Mouse (Mus musculus) gonadal fat pad, adult 2 months (tissue): ENCODE results near the gene Hjurp. TPM values are rescaled to one million over a fixed set of nuclear protein-coding genes. Genes with fewer than 3 reads are reported as not detected.
"Not testable (repeated sequence)": the region's sequence is repeated elsewhere in the genome, so short reads cannot be mapped to it uniquely, and the experiment has no call there.

Source experiments
- DNase-seq: peaks from one replicate; pipeline ENCODE4 v3.0.0-alpha.2; 2012; ENCODE audit warnings: low read depth
- polyA plus RNA-seq: library from polyadenylated mRNA; depleted of rRNA; stranded (reverse); fragments of >200 nt; gene quantifications from 2 replicates; pipeline ENCODE4 v1.2.3, GENCODE M21; 2012; rRNA removed

Hjurp gene
- polyA plus RNA-seq, 1 experiment = 67.1 TPM

DNA sequence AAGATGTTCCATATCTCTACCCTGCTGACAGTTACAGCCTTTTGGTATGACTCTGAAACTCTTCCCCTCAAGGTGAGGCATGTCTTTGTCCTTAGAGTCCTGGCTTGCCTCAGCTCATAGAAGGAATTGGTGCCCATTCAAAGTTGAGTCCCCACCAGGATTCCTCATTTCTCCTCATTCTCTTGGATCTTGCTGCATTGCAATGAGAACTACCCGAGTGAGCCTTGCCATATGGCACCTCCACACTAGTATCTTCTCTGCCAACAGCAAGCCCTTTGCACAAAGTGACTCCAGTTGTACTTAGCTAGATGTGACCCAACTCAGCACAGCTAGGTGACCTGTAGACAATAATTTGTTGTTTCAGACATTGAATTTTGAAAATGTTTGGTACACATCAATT lies 53.8 kb downstream of the Hjurp start:
- no peak for DNase-seq

DNA sequence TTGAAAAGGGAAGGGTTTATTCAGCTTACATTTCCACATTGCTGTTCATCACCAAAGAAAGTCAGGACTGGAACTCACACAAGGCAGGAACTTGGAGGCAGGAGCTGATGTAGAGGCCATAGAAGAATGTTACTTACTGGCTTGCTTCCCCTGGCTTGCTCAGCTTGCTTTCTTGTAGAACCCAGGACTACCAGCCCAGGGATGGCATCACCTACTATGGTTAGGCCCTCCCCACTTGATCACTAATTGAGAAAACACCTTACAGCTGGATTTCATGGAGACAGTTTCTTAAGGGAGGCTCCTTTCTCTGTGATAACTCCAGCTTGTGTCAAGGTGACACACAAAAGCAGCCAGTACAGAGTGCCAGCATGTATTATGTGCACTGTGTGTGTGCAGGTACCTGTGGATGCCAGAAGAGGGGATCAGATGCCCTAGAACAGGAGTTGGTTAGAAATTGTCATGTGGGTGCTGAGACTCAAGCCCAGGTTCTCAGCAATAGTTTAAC lies 54.4 kb downstream of the Hjurp start:
- DNase-seq = not testable (repeated sequence)

DNA sequence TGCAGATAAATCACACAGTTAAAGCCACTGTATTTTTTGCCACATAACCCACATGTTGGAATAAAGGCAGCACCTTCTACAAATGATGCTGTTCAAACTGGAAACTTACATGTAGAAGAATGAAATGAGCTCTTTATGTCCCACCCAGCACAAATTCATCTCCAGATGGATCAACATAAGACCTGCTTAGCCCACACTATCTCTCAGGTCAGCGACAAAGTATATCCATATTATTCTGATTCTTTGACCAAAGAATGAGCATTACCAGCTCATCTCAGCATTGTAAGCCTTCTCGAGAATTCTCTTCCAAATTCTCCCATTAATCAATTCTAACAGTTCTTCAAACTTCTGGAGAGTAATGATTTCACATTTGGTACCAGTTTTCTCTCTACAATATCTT lies 55.2 kb downstream of the Hjurp start:
- no peak for DNase-seq

- DNase-seq = peak; percentile 94
Observed at GRCm38 (mm10) chr1:88220336-88220735, 57.1 kb downstream of the Hjurp start.

- DNase-seq = no peak
Observed at GRCm38 (mm10) chr1:88219054-88219453, 58.4 kb downstream of the Hjurp start.

DNA sequence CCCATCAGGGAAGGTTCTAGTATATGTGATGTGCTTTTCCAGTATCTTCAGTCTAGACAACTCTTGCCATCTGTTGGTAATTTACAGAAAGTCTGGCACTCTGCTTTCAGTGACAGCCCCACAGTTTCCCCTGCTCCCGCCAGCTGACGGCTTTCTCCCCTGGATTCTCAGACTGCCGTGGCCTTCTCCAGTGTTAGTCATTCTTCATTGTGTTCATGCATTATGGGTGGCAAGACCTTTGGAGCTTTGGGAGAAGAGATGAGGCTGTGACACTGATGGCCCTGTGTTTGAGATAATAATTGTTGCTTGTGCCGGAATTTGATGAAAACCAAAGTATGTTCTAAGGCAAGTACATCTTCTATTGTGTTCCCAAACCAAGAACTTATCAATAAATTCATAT lies 58.8 kb downstream of the Hjurp start:
- no peak for DNase-seq

GRCm38 (mm10) chr1:88218051-88218450 lies 59.4 kb downstream of the Hjurp start:
- DNase-seq = no peak

DNA sequence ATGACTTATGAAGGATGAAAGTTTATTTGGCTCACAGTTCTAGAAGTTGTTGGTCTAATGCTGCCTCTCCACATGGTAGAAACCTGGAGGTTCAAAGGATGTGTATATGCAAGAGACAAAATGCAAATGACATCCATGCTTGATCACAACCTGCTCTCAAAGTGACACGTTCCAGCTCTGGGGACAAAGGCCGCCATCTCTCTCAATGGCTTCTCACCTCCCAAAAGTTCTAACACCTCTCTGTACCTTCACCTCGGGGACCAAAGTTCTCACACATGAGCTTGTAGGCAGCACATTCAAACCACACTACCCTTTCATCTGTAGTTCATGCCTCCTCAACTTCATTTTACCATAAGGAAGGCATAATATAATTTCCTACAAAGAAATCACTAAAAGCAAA lies 59.9 kb downstream of the Hjurp start:
- no peak for DNase-seq

- DNase-seq = no peak
Observed at GRCm38 (mm10) chr1:88217144-88217543, 60.3 kb downstream of the Hjurp start.

DNA sequence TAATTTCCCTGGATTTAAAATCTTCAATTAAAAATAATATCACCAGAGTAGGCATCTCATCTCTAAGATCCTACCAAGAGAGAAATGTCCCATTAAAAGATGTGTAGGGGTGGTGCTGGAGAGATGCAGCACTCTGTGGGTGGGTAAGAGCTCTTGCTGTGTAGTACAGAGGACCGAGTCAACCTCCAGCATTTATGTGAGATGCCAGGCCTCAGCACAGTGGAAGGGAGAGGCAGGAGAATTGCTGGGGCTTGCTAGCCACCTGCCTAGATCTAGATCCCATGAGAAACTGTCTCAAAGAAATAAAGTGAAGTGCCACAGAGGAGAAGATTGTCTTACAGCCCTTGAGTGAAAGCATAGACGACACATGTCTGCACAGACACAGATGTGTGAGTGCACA lies 60.9 kb downstream of the Hjurp start:
- DNase-seq = no peak

DNA sequence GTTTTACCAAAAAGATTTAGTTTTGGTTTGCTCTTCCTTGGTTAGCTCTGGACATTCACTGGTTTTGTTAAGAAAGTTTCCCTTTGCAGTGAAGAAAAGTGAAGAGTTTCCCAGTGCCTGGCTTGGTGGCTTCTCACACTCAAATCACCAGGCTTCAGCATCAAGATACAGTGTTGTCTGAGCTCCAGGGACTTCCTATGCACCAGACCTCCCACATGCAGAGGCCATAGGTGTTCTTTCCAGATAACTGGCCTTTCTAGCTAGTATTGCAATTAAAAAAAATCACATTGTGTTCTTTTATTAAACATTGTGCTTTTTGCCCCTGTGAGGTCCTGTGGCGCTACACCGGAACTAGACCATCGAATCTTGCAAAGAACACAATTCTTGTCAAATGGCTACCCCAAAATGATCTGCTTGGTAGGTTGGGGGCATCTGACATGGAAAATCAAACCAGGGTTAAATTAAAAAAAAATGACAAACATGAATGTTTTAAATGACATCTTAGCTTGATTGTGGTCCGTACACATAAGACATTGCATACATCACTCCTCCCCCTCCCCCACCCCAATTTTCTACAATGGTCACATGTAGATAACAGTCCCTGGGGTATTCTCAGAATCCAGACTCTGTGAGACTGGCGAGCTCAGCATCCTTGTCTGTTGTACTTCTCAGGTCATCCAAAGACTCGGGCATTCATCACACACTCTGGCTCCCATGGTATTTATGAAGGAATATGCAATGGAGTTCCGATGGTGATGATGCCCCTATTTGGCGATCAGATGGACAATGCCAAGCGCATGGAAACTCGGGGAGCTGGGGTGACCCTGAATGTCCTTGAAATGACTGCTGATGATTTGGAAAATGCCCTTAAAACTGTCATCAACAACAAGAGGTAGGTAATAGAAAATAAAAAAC lies 61.7 kb downstream of the Hjurp start:
- no peak for DNase-seq

DNA sequence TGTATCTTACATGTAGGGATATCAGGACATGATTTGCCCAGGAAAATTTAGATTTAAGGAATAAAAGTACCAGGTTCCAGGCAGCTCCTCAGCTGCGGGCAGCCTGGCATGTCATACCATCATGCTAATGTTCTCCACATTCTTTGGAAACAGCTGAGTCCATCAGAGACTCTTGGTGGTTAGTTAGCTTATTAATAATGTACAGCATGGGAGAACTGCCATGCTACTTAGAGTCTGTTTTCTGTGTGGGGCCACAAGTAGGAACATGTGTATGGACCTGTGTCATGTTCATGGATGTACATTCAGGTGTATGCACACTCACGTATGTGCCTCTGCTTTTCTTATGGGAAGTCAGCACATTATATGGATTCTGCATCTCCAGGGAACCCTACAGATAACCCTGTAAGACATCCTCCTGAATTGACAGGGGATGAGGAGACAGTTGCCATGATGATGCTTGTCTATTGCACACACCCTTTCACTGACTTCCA lies 62.9 kb downstream of the Hjurp start:
- DNase-seq = no peak

DNA sequence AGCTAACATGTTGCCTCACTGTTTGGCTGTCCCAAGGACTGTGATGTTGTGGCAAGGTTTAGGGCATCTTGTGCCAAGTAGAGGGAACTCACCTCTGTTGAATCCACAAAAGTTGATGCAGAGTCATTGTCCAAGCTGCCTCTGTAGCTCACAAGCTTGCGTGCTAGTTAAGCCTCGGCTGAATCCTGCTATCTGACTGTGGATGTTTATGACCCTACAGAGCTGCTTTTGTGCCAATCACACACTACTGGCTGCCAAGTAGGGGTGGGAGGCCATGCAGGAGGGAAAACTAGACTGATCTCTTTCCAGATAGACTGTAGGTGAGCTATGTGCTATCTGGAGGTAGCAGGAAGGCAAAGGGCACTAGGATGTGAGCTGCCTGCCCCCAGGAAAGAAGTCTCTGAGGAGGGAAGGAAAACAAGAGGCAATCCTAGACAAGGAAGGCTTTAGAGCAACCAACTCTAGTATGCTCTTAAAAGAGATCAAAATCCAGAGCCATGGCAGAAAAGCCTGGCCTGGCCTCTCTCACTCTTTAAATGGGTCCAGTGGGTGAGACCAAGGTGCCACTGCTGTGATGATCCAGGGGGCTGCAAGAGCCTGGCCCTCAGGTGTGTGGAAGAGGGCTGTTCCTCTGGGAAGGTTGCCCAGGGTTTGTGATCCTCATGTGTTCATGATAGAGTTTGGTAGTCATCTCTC lies 63.5 kb downstream of the Hjurp start:
- no peak for DNase-seq

DNA sequence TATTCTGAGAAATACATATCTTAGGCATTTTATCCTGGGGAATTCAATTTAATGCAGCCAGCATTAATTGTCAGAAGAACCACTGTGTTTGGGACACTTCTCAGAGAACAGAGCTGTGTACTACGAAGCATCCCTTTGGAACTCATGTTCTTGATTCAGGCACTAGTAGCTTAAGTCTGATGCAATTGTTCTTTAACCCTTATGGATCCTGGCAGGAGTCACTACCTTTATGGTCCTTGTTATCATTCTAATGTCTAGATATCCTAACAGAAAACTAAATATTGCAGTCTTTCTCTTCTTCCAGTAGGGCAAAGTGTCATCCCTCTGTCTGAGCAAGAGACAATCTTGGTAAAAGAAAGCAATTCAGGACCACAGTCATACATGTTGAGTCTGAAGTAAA lies 64.4 kb downstream of the Hjurp start:
- no peak for DNase-seq

Other genes starting within 250 kb of the Hjurp start
- gene Ugt1a10, start 222.2 kb downstream of the Hjurp start, polyA plus RNA-seq = not detected in 2 replicates
- gene Ugt1a9, start 206.8 kb downstream of the Hjurp start, polyA plus RNA-seq = 0.14 and 0.23 TPM in 2 replicates
- 0.06 and 0.19 TPM in 2 replicates for gene Ugt1a8, start 189.8 kb downstream of the Hjurp start, polyA plus RNA-seq
- 8.3 and 11.2 TPM in 2 replicates for gene Ugt1a7c, start 182.6 kb downstream of the Hjurp start, polyA plus RNA-seq
- 10.2 and 62.3 TPM in 2 replicates for gene Ugt1a6b, start 174.4 kb downstream of the Hjurp start, polyA plus RNA-seq
- 53.7 and 76.4 TPM in 2 replicates for gene Ugt1a6a, start 142.8 kb downstream of the Hjurp start, polyA plus RNA-seq
- gene Ugt1a5, start 111.6 kb downstream of the Hjurp start, polyA plus RNA-seq = 0.13 and 0.27 TPM in 2 replicates
- 0.16 TPM in 1 of 2 replicates, not detected in the other for gene Ugt1a2, start 77.0 kb downstream of the Hjurp start, polyA plus RNA-seq
- gene Dnajb3, start 71.9 kb downstream of the Hjurp start, polyA plus RNA-seq = 4.1 and 6.9 TPM in 2 replicates
- gene Ugt1a1, start 65.7 kb downstream of the Hjurp start, polyA plus RNA-seq = 1.2 and 1.3 TPM in 2 replicates
- 52.3 and 83.6 TPM in 2 replicates for gene Mroh2a, start 50.6 kb downstream of the Hjurp start, polyA plus RNA-seq
- gene Trpm8, start within 50 bp of the Hjurp start, polyA plus RNA-seq = 0.03 TPM in 1 of 2 replicates, not detected in the other
- gene Spp2, start 129.3 kb upstream of the Hjurp start, polyA plus RNA-seq = 0.46 TPM in 1 of 2 replicates, not detected in the other
- 2.5 and 3.6 TPM in 2 replicates for gene Glrp1, start 232.4 kb upstream of the Hjurp start, polyA plus RNA-seq